18 mouse cellular contexts compared by ENCODE assay signal in genomic region chr4:44624232-44625107, GRCm38 (mm10).
DNase-seq lines count a peak whose midpoint lies in the region; TF ChIP-seq lines count a peak whose summit lies in the region.
"Had no signal": no experiment of that assay in that cellular context is flagged by ENCODE, and none has a peak within 500 bp of the region (broad histone marks: within the 10 kb centered on the region; RNA-seq: fewer than 3 reads in every experiment).

No protein-coding gene starts in this region.

- DNase-seq in spleen, adult 2 months (ENCODE audit: low read depth in 1 of 2, low spot score in 2 of 2), result no peak
- DNase-seq in spleen, postnatal 10 days (ENCODE audit: low spot score in 2 of 2), result no peak
- DNase-seq in CH12.LX (ENCODE audit: extremely low read depth) (peak; percentile 94), adipocyte (ENCODE audit: low spot score) (no peak)
- peak; percentile 74 for DNase-seq in induced T-regulatory cell, adult 2 months (ENCODE audit: low read depth)
- DNase-seq in natural killer cell, adult 2 months (ENCODE audit: low spot score in 2 of 2), result no peak
- no peak for DNase-seq in lung, postnatal 25 days (ENCODE audit: low spot score)
- DNase-seq: adrenal gland, adult 2 months; adrenal gland, postnatal 25 days; cerebellum, adult 18-20 months; cerebellum, adult 9-11 months; cerebellum, postnatal 36 days; gastrocnemius, postnatal 25 days had no signal

- peak overlapping the region; percentile 92 for H3K4me2 ChIP-seq in CH12.LX (ENCODE audit: insufficient read depth, low read depth, poor library complexity, severe bottlenecking)
- H3K4me2 ChIP-seq: embryonic facial prominence, embryonic 13.5 days; forebrain, embryonic 12.5 days; heart, embryonic 12.5 days; hindbrain, embryonic 15.5 days had no signal

- no peak for TF ChIP-seq CTCF in spleen, adult 2 months (IDR thresholded peaks at IDR 0.05; ENCODE audit: extremely low read depth, insufficient read depth, insufficient read length, insufficient replicate concordance)
- TF ChIP-seq CTCF in CH12.LX (conservative IDR thresholded peaks at IDR 0.05 in 1 of 2, IDR thresholded peaks at IDR 0.05 in 1 of 2; ENCODE audit: low read depth in 2 of 2, low read length in 2 of 2), result no peak

- TF ChIP-seq RAD21 in CH12.LX (IDR thresholded peaks at IDR 0.05; ENCODE audit: low read depth, low read length), result no peak

- H3K4me3 ChIP-seq in spleen, adult 2 months (ENCODE audit: extremely low read depth, insufficient read depth, insufficient read length), result no peak overlapping the region
- H3K4me3 ChIP-seq in CH12.LX (replicated peaks in 1 of 3; ENCODE audit: low read depth in 2 of 3, low read length in 2 of 3, poor library complexity in 1 of 3), result no peak overlapping the region
- H3K4me3 ChIP-seq: embryonic facial prominence, embryonic 13.5 days; forebrain, embryonic 12.5 days; heart, embryonic 12.5 days; hindbrain, embryonic 15.5 days had no signal

- in situ Hi-C loops in CH12.LX (cut with MboI; ENCODE audit: low pct_ligation_motif_present, low pct_unique_long_range_greater_than_20kb, low sequenced_read_pairs), result no loop called here

- no peaks in the 10 kb centered on the region for H3K27me3 ChIP-seq in spleen, adult 2 months (ENCODE audit: control insufficient read depth, insufficient read depth, low read length)
- no peaks in the 10 kb centered on the region for H3K27me3 ChIP-seq in CH12.LX (replicated peaks)
- H3K27me3 ChIP-seq: embryonic facial prominence, embryonic 13.5 days; forebrain, embryonic 12.5 days; heart, embryonic 12.5 days; hindbrain, embryonic 15.5 days had no signal

- peak; percentile 98 for TF ChIP-seq EP300 in CH12.LX (IDR thresholded peaks at IDR 0.05; ENCODE audit: low read length)

- WGBS in spleen, adult 2 months, result 63% methylated on average over 12 of the region's 12 CpGs

- peaks cover 18% of the 10 kb centered on the region for H3K36me3 ChIP-seq in spleen, adult 2 months (ENCODE audit: control insufficient read depth, insufficient read depth, low read length)
- peaks cover 20 to 70% of the 10 kb centered on the region in 2 experiments for H3K36me3 ChIP-seq in CH12.LX (replicated peaks in 1 of 2; ENCODE audit: control insufficient read depth in 1 of 2, insufficient read depth in 1 of 2, low read length in 1 of 2)
- H3K36me3 ChIP-seq: embryonic facial prominence, embryonic 13.5 days; forebrain, embryonic 12.5 days; G1E; heart, embryonic 12.5 days; hindbrain, embryonic 15.5 days had no signal

- H3K9me3 ChIP-seq in CH12.LX (replicated peaks; ENCODE audit: low read length), result peaks cover 4% of the 10 kb centered on the region
- H3K9me3 ChIP-seq: forebrain, embryonic 12.5 days; G1E; hindbrain, embryonic 15.5 days had no signal

- H3K27ac ChIP-seq in spleen, adult 2 months (ENCODE audit: insufficient read depth, low read length), result peak overlapping the region; percentile 5; the same call in 1 of the 2 replicates
- peak overlapping the region; percentile 96 for H3K27ac ChIP-seq in CH12.LX (ENCODE audit: insufficient read depth, low read depth)
- H3K27ac ChIP-seq: embryonic facial prominence, embryonic 13.5 days; forebrain, embryonic 12.5 days; hindbrain, embryonic 15.5 days had no signal

- H3K79me2 ChIP-seq in CH12.LX (replicated peaks; ENCODE audit: control insufficient read depth, extremely low read depth, insufficient read depth, poor library complexity, severe bottlenecking), result peaks cover 4% of the 10 kb centered on the region; the same call in 1 of the 2 replicates

- TF ChIP-seq POLR2A in spleen, adult 2 months (IDR thresholded peaks at IDR 0.05; ENCODE audit: low read depth, low read length), result no peak
- TF ChIP-seq POLR2A in CH12.LX (IDR thresholded peaks at IDR 0.05; ENCODE audit: low read depth, low read length), result peak; percentile 43

- dilution Hi-C loops in CH12.LX (cut with MboI; ENCODE audit: extremely low pct_ligation_motif_present, extremely low pct_unique_long_range_greater_than_20kb, low sequenced_read_pairs), result no loop called here

- 0 out of 2 replicates have a peak overlapping the region, but pooled peaks have one; percentile 7 for H3K9ac ChIP-seq in CH12.LX (ENCODE audit: insufficient read depth, low read depth)
- H3K9ac ChIP-seq: embryonic facial prominence, embryonic 13.5 days; forebrain, embryonic 12.5 days; heart, embryonic 12.5 days; hindbrain, embryonic 15.5 days had no signal

- H3K4me1 ChIP-seq in spleen, adult 2 months (ENCODE audit: control insufficient read depth, insufficient read depth, insufficient read length), result no peaks in the 10 kb centered on the region
- peaks cover 26 to 65% of the 10 kb centered on the region in 2 experiments for H3K4me1 ChIP-seq in CH12.LX (ENCODE audit: control insufficient read depth in 1 of 2, insufficient read depth in 2 of 2)
- H3K4me1 ChIP-seq: embryonic facial prominence, embryonic 13.5 days; forebrain, embryonic 12.5 days; heart, embryonic 12.5 days had no signal

TF ChIP-seq in CH12.LX, 34 proteins besides CTCF, POLR2A, EP300 and RAD21:
- TF ChIP-seq MYC (IDR thresholded peaks at IDR 0.05; ENCODE audit: low read depth, low read length) (peak; percentile 92), BHLHE40 (IDR thresholded peaks at IDR 0.05; ENCODE audit: low read depth, low read length) (peak; percentile 87), MEF2A (IDR thresholded peaks at IDR 0.05; ENCODE audit: borderline replicate concordance, low read depth, low read length) (peak; percentile 82), PAX5 (IDR thresholded peaks at IDR 0.05; ENCODE audit: low read length) (no peak), POLR2AphosphoS2 (IDR thresholded peaks at IDR 0.05; ENCODE audit: low read depth, low read length) (no peak), TBP (conservative IDR thresholded peaks at IDR 0.05; ENCODE audit: low read depth, low read length) (peak; percentile 65; the same call in 1 of the 2 replicates), CHD1 (IDR thresholded peaks at IDR 0.05; ENCODE audit: low read depth, low read length) (no peak), MAZ (IDR thresholded peaks at IDR 0.05; ENCODE audit: low read depth, low read length) (0 out of 2 replicates have a peak, but pooled peaks have one; percentile 77), MAFK (IDR thresholded peaks at IDR 0.05; ENCODE audit: insufficient replicate concordance, low read length) (peak; percentile 86; the same call in 1 of the 2 replicates), ETS1 (conservative IDR thresholded peaks at IDR 0.05; ENCODE audit: low read depth, low read length) (peak; percentile 97), JUND (conservative IDR thresholded peaks at IDR 0.05; ENCODE audit: low read depth, low read length) (peak; percentile 97), CHD2 (IDR thresholded peaks at IDR 0.05; ENCODE audit: low read length) (peak; percentile 85), MXI1 (IDR thresholded peaks at IDR 0.05; ENCODE audit: low read depth, low read length) (peak; percentile 73), SIN3A (IDR thresholded peaks at IDR 0.05; ENCODE audit: low read length) (peak; percentile 85), GABPA (IDR thresholded peaks at IDR 0.05; ENCODE audit: insufficient replicate concordance, low read depth, low read length) (no peak), USF1 (IDR thresholded peaks at IDR 0.05; ENCODE audit: low read depth, low read length) (no peak), ELF1 (IDR thresholded peaks at IDR 0.05; ENCODE audit: low read depth, low read length) (peak; percentile 61), HCFC1 (IDR thresholded peaks at IDR 0.05; ENCODE audit: low read depth, low read length) (0 out of 2 replicates have a peak, but pooled peaks have one; percentile 9), ZMIZ1 (IDR thresholded peaks at IDR 0.05; ENCODE audit: low read depth, low read length) (no peak), NELFE (IDR thresholded peaks at IDR 0.05; ENCODE audit: low read depth, low read length) (0 out of 2 replicates have a peak, but pooled peaks have one; percentile 46), TCF12 (IDR thresholded peaks at IDR 0.05; ENCODE audit: low read depth, low read length) (peak; percentile 98), KAT2A (IDR thresholded peaks at IDR 0.05; ENCODE audit: insufficient replicate concordance, low read length) (0 out of 2 replicates have a peak, but pooled peaks have one; percentile 16), ZC3H11A (IDR thresholded peaks at IDR 0.05; ENCODE audit: low read depth, low read length) (no peak), JUN (IDR thresholded peaks at IDR 0.05; ENCODE audit: insufficient read depth, low read depth, low read length) (peak; percentile 92), RCOR1 (conservative IDR thresholded peaks at IDR 0.05; ENCODE audit: low read depth, low read length) (peak; percentile 97), ZKSCAN1 (IDR thresholded peaks at IDR 0.05; ENCODE audit: borderline replicate concordance, low read depth, low read length) (peak; percentile 81), ZNF384 (IDR thresholded peaks at IDR 0.05; ENCODE audit: low read depth, low read length) (peak; percentile 80; the same call in 1 of the 2 replicates), MAX (IDR thresholded peaks at IDR 0.05; ENCODE audit: low read length) (peak; percentile 57), IRF4 (IDR thresholded peaks at IDR 0.05; ENCODE audit: low read depth, low read length) (peak; percentile 99), SMC3 (IDR thresholded peaks at IDR 0.05; ENCODE audit: low read depth, low read length) (peak; percentile 11), E2F4 (IDR thresholded peaks at IDR 0.05; ENCODE audit: insufficient replicate concordance, low read depth, low read length) (no peak; the same call in 1 of the 2 replicates), USF2 (conservative IDR thresholded peaks at IDR 0.05; ENCODE audit: low read depth, low read length) (no peak), UBTF (IDR thresholded peaks at IDR 0.05; ENCODE audit: low read depth, low read length) (no peak), NRF1 (IDR thresholded peaks at IDR 0.05; ENCODE audit: low read depth, low read length) (no peak)

Comparison
In these comparisons a context has a peak if more than half of its experiments do, and no peak if none do; other contexts are left out.
1. DNase-seq: peak in CH12.LX (single experiment) and induced T-regulatory cell, adult 2 months (single experiment); none in spleen, adult 2 months (0 of 2), spleen, postnatal 10 days (0 of 2), natural killer cell, adult 2 months (0 of 2), lung, postnatal 25 days (single experiment) and adipocyte (single experiment).